Mouse (Mus musculus) ES-E14 (cell line): Measurements from ENCODE around the gene Sgms2. TPM values are rescaled to one million over a fixed set of nuclear protein-coding genes. Genes with fewer than 3 reads are reported as not detected.
A peak's percentile ranks its signal among the peaks of the same experiment; 100 is the strongest.

ENCODE experiments used
- DNase-seq: peaks from one replicate; pipeline ENCODE4 v3.0.0-alpha.2; 2013; ENCODE audit warnings: low read depth, low spot score
- H3K27ac ChIP-seq: 2 replicates; pipeline ENCODE4 v1.5.1; 2012; ENCODE audit warnings: low read depth, mild to moderate bottlenecking, low read length, moderate library complexity, mixed read lengths; ENCODE audit not compliant: poor library complexity, insufficient read depth, severe bottlenecking
- H3K36me3 ChIP-seq: 2 replicates; pipeline ENCODE4 v1.6.1; 2012; ENCODE audit warnings: mild to moderate bottlenecking, low read length, moderate library complexity, mixed read lengths; ENCODE audit not compliant: control insufficient read depth, poor library complexity, insufficient read depth, severe bottlenecking
- H3K4me1 ChIP-seq, 2 experiments: fragments of 150-350 bp in 1 of 2; sonication (generic) in 1 of 2; 2 replicates each; pipeline ENCODE4 v1.6.1; 2012; ENCODE audit warnings: low read length in 2 of 2, mild to moderate bottlenecking in 1 of 2, mixed read lengths in 1 of 2; ENCODE audit not compliant: control insufficient read depth in 2 of 2, insufficient read depth in 2 of 2, poor library complexity in 1 of 2
- H3K4me3 ChIP-seq, 2 experiments: fragments of 150-350 bp in 1 of 2; sonication (generic) in 1 of 2; 2 replicates each; pipeline ENCODE4 v1.5.1; 2012; ENCODE audit warnings: low read length in 2 of 2, low read depth in 1 of 2, mild to moderate bottlenecking in 1 of 2, mixed read lengths in 1 of 2; ENCODE audit not compliant: insufficient read depth in 1 of 2, poor library complexity in 1 of 2, severe bottlenecking in 1 of 2
- H3K9ac ChIP-seq: 2 replicates; pipeline ENCODE4 v1.6.1; 2012; ENCODE audit warnings: low read depth, mild to moderate bottlenecking, low read length, mixed read lengths; ENCODE audit not compliant: poor library complexity, insufficient read depth, severe bottlenecking
- H3K9me3 ChIP-seq: fragments of 150-350 bp; sonication (generic); 2 replicates; pipeline ENCODE4 v1.6.1; 2012; ENCODE audit warnings: low read depth, mild to moderate bottlenecking, low read length; ENCODE audit not compliant: control insufficient read depth, insufficient read depth
- CHD2 ChIP-seq: IDR thresholded peaks from 2 replicates; pipeline ENCODE4 v1.6.1; 2014; ENCODE audit warnings: mild to moderate bottlenecking, low read depth, low read length, inconsistent platforms
- HCFC1 ChIP-seq: IDR thresholded peaks from 2 replicates; pipeline ENCODE4 v1.6.1; 2012; ENCODE audit warnings: low read length, inconsistent platforms, borderline replicate concordance; ENCODE audit not compliant: insufficient read depth
- MAFK ChIP-seq: IDR thresholded peaks from 2 replicates; pipeline ENCODE4 v1.6.1; 2014; ENCODE audit warnings: mild to moderate bottlenecking, low read depth, low read length, inconsistent platforms; ENCODE audit not compliant: insufficient read depth
- ZC3H11A ChIP-seq: IDR thresholded peaks from 2 replicates; pipeline ENCODE4 v1.6.1; 2012; ENCODE audit warnings: low read depth, mild to moderate bottlenecking, inconsistent platforms, low read length, borderline replicate concordance
- ZNF384 ChIP-seq: IDR thresholded peaks from 2 replicates; pipeline ENCODE4 v1.6.1; 2012; ENCODE audit warnings: low read depth, low read length, inconsistent platforms
- in situ Hi-C, 2 experiments: fragments of 600-800 bp; cut with MboI; formaldehyde crosslinking; loops; one replicate each; pipeline ENCODE4 v1.15.1; 2025; ENCODE audit warnings: low sequenced_read_pairs in 2 of 2, inconsistent platforms in 1 of 2; ENCODE audit not compliant: unreplicated experiment in 2 of 2
- total RNA-seq: library from RNA; depleted of rRNA; stranded (reverse); fragments of 300-350 nt; gene quantifications from 2 replicates; pipeline ENCODE4 v1.2.3, GENCODE M21; 2012

Sgms2 gene
- total RNA-seq, 1 experiment: 2.1 TPM

- no peak for TF ChIP-seq MAFK
- no peak for TF ChIP-seq CHD2
- no peak for TF ChIP-seq ZC3H11A
- TF ChIP-seq ZNF384: no peak
- no peak for DNase-seq
- Histone ChIP-seq H3K4me1 (no peaks in the 10 kb centered on the region), H3K4me3 (no peak overlapping the region), H3K9me3 (no peaks in the 10 kb centered on the region), H3K27ac (no peak overlapping the region), H3K9ac (no peak overlapping the region), H3K36me3 (no peaks in the 10 kb centered on the region)
- in situ Hi-C loops: no loop called here
These were observed 185.0 kb downstream of the Sgms2 start for GRCm38 (mm10) chr3:131306255-131306654.

- TF ChIP-seq CHD2: no peak
- TF ChIP-seq ZC3H11A: no peak
- TF ChIP-seq MAFK: no peak
- TF ChIP-seq ZNF384: no peak
- no peak for TF ChIP-seq HCFC1
- Histone ChIP-seq H3K36me3 (no peaks in the 10 kb centered on the region), H3K4me1 (no peaks in the 10 kb centered on the region; a peak in 1 of 4 replicates), H3K9me3 (no peaks in the 10 kb centered on the region), H3K4me3 (peak overlapping the region in 1 of 2 experiments; percentile 92; a peak in 2 of 4 replicates), H3K27ac (no peak overlapping the region), H3K9ac (no peak overlapping the region)
- in situ Hi-C loops: no loop called here
- no peak for DNase-seq
These were observed 187.9 kb downstream of the Sgms2 start for GRCm38 (mm10) chr3:131303320-131303714.

- Histone ChIP-seq H3K4me1 (no peaks in the 10 kb centered on the region; a peak in 1 of 4 replicates), H3K4me3 (peak within 1 kb of the TSS; percentile 84 to 92), H3K36me3 (no peaks in the 10 kb centered on the region), H3K9me3 (no peaks in the 10 kb centered on the region), H3K9ac (peak within 1 kb of the TSS; percentile 55), H3K27ac (no peak within 1 kb of the TSS)
- peak; percentile 77 for DNase-seq
- in situ Hi-C loops: no loop called here
- TF ChIP-seq MAFK (no peak), ZNF384 (no peak), CHD2 (peak; percentile 89), HCFC1 (no peak), ZC3H11A (no peak)
These were observed 188.5 kb downstream of the Sgms2 start, which contains the start of gene Cyp2u1 for GRCm38 (mm10) chr3:131302452-131303319. Gene Cyp2u1 (minus strand): TSS chr3:131303227.

- no peak for TF ChIP-seq HCFC1
- TF ChIP-seq MAFK: no peak
- TF ChIP-seq ZNF384: no peak
- TF ChIP-seq CHD2: no peak
- TF ChIP-seq ZC3H11A: no peak
- DNase-seq: no peak
- Histone ChIP-seq H3K9me3 (no peaks in the 10 kb centered on the region), H3K4me3 (no peak overlapping the region), H3K27ac (no peak overlapping the region), H3K4me1 (no peaks in the 10 kb centered on the region; a peak in 1 of 4 replicates), H3K36me3 (no peaks in the 10 kb centered on the region), H3K9ac (no peak overlapping the region)
- in situ Hi-C loops: no loop called here
These were observed 191.3 kb downstream of the Sgms2 start for GRCm38 (mm10) chr3:131299908-131300307.

- no peak for TF ChIP-seq ZNF384
- no peak for TF ChIP-seq CHD2
- no peak for TF ChIP-seq ZC3H11A
- TF ChIP-seq MAFK: no peak
- no peak for TF ChIP-seq HCFC1
- no peak for DNase-seq
- Histone ChIP-seq H3K36me3 (no peaks in the 10 kb centered on the region), H3K9ac (no peak overlapping the region), H3K9me3 (no peaks in the 10 kb centered on the region), H3K27ac (no peak overlapping the region), H3K4me3 (no peak overlapping the region), H3K4me1 (no peaks in the 10 kb centered on the region; a peak in 1 of 4 replicates)
- in situ Hi-C loops: no loop called here
These were observed 192.1 kb downstream of the Sgms2 start for GRCm38 (mm10) chr3:131299078-131299477.
